Mouse (Mus musculus) kidney, postnatal 0 days (tissue): ENCODE data around the gene Lhfp. TPM values are rescaled to one million over a fixed set of nuclear protein-coding genes. Genes with fewer than 3 reads are reported as not detected.

Source experiments
- ATAC-seq: fragments of 200-750 bp; cut with Nextera tagmentation; replicated peaks from 2 replicates; pipeline ENCODE4 v1.8.0; 2017; ENCODE audit warnings: low read depth, moderate number of reproducible peaks, moderate TSS enrichment, moderate library complexity; ENCODE audit not compliant: low FRiP score
- DNase-seq: peaks from one replicate; pipeline ENCODE4 v3.0.0-alpha.2; 2016; ENCODE audit warnings: low spot score
- H3K27ac ChIP-seq: fragments of 300-500 bp; sonication (generic); 2 replicates; pipeline ENCODE4 v1.5.1; 2014; ENCODE audit warnings: mild to moderate bottlenecking
- H3K27me3 ChIP-seq: fragments of 300-500 bp; sonication (generic); 2 replicates; pipeline ENCODE4 v1.6.1; 2014; ENCODE audit warnings: low read length, mixed read lengths; ENCODE audit not compliant: insufficient read depth
- H3K36me3 ChIP-seq: fragments of 300-500 bp; sonication (generic); 2 replicates; pipeline ENCODE4 v1.6.1; 2014; ENCODE audit warnings: low read length, mixed read lengths; ENCODE audit not compliant: insufficient read depth
- H3K4me1 ChIP-seq: fragments of 300-500 bp; sonication (generic); replicated peaks from 2 replicates; pipeline ENCODE4 v1.6.1; 2014; ENCODE audit warnings: antibody characterized with exemption, low read length, mixed read lengths; ENCODE audit not compliant: insufficient read depth
- H3K4me2 ChIP-seq: fragments of 300-500 bp; sonication (generic); 2 replicates; pipeline ENCODE4 v1.6.1; 2014; ENCODE audit warnings: mild to moderate bottlenecking, low read length, moderate library complexity, mixed read lengths
- H3K4me3 ChIP-seq: fragments of 300-500 bp; sonication (generic); replicated peaks from 2 replicates; pipeline ENCODE4 v1.5.1; 2014; ENCODE audit warnings: low read depth, low read length
- H3K9ac ChIP-seq: fragments of 300-500 bp; sonication (generic); 2 replicates; pipeline ENCODE4 v1.6.1; 2014; ENCODE audit warnings: low read depth, low read length
- H3K9me3 ChIP-seq: fragments of 300-500 bp; sonication (generic); replicated peaks from 2 replicates; pipeline ENCODE4 v1.6.1; 2016; ENCODE audit warnings: low read length, inconsistent platforms, mixed read lengths
- CTCF ChIP-seq: IDR thresholded peaks from 2 replicates; pipeline ENCODE4 v1.5.1; 2016; ENCODE audit warnings: antibody characterized with exemption, low read depth, mild to moderate bottlenecking, moderate library complexity
- WGBS: fragments of 180-500 bp; shearing (Covaris S2); extraction: QIAGEN DNeasy Blood & Tissue Kit; methylation state at CpG from one replicate; pipeline ENCODE4 v1.1.7; 2014; 5-methylcytosine and 5-hydroxymethylcytosine counted together
- polyA plus RNA-seq: library from polyadenylated mRNA; unstranded; fragments of >200 nt; fragmentation: Nextera tagmentation; extraction: Ambion mirVana; gene quantifications from 2 replicates; pipeline ENCODE4 v1.2.1, GENCODE M21; 2015

Gene Lhfp
- polyA plus RNA-seq = 161 and 166 TPM in 2 replicates

DNA sequence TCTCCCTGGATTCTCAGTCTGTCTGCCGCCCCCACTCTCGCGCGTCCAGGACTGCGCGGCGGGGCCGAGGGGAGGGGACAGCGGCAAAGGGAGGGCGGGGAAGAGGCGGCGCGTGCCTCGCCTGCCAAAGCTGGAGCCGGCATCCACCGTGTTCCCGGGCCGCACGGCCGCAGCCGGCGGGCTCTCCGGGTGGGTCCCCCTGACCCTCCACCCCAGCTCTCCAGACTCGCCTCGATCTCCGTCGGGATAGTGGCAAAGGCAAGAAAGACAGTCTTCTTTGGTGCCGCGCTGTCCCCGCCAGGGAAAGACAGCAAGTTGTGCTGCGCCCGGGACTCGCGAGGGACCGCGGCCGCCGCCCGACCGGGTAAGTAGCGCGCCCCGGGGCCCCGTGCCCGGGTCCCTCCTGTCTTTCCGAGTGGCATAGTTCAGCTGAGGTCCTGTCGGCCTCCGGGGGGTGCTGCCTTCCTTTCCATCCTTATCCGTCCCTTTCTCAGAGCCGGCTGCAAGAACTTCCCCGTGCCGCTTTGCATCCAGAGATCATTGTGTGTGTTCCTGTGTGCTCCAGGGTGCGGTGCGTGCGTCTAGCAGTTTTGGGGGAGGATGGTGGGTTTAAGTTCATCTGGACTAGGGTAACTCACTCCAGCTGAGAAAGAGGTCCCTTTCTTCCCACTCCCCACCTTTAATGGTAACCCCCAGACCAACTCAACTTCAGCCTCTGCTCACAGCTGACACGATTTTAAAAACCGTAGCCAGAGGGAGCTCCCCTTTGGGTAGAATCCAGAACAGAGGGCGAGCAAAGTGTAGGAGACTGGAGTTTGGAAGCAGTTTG lies at the start of gene Lhfp:
TSS of gene Lhfp (plus strand) at position 118 of the 829 bp plus-strand sequence.
- Histone ChIP-seq H3K27ac (peak within 1 kb of the TSS; percentile 77), H3K27me3 (no peaks in the 10 kb centered on the region), H3K9me3 (no peaks in the 10 kb centered on the region), H3K4me1 (0 out of 2 replicates have a peak, but pooled peaks cover 4% of the 10 kb centered on the region), H3K9ac (peak within 1 kb of the TSS; percentile 74), H3K4me3 (peak within 1 kb of the TSS; percentile 75), H3K4me2 (peak within 1 kb of the TSS; percentile 87), H3K36me3 (no peaks in the 10 kb centered on the region)
- ATAC-seq (peak; percentile 84), DNase-seq (peak; percentile 88)
- peak; percentile 63 for TF ChIP-seq CTCF
- under 1% methylated on average over 50 of the region's 58 CpGs for WGBS

DNA sequence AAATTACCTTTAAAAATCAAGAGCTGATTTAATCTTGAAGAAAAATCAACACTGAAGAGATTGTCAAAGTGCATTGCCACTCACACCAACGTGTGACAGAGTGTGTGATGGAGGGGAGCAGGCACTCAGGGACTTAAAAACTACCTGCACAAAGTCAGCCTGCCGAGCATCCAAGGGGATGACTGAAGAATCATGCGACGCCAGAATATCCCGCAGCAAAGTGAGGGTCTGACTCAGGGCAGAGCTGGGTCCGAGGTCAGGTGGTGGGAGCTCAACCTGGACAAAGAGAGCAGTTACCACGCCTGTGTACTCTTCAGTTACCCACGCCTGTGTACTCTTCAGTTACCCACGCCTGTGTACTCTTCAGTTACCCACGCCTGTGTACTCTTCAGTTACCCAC lies 48.0 kb upstream of the Lhfp start:
- DNase-seq = no peak
- 90% methylated on average over 9 of the region's 10 CpGs for WGBS
- H3K36me3 ChIP-seq = peaks cover 40% of the 10 kb centered on the region
- no peak overlapping the region for H3K4me2 ChIP-seq
- H3K27ac ChIP-seq = no peak overlapping the region
- TF ChIP-seq CTCF = no peak
- no peak overlapping the region for H3K4me3 ChIP-seq
- H3K9me3 ChIP-seq = no peaks in the 10 kb centered on the region
- H3K4me1 ChIP-seq = no peaks in the 10 kb centered on the region
- H3K9ac ChIP-seq = no peak overlapping the region
- no peak for ATAC-seq
- H3K27me3 ChIP-seq = no peaks in the 10 kb centered on the region

DNA sequence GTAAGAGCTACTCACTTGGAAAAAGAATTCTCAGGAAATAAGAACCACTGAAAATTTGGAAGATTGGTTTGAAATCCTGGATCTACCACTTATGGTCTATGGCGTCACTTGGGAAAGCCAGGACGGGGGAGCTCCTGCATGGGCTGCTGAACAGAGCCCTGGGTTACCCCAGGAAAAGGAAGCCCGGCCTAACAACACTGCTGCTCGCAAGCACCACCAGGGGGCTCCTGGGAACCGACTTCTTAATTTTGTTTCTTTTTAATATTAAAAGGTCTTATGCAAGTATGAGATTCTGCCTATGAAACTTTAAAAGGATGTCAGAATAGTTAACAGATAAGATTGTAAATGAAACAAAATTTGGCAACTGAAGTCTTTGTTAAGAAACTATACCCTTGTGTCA lies 46.7 kb upstream of the Lhfp start:
- H3K9ac ChIP-seq = no peak overlapping the region
- WGBS = 76% methylated on average over 5 of the region's 5 CpGs
- H3K4me1 ChIP-seq = 0 out of 2 replicates have a peak, but pooled peaks cover 5% of the 10 kb centered on the region
- H3K27ac ChIP-seq = no peak overlapping the region
- H3K9me3 ChIP-seq = no peaks in the 10 kb centered on the region
- peaks cover 29% of the 10 kb centered on the region for H3K36me3 ChIP-seq
- no peak for ATAC-seq
- H3K27me3 ChIP-seq = no peaks in the 10 kb centered on the region
- DNase-seq = peak; percentile 19
- H3K4me3 ChIP-seq = no peak overlapping the region
- H3K4me2 ChIP-seq = no peak overlapping the region
- peak; percentile 47 for TF ChIP-seq CTCF

DNA sequence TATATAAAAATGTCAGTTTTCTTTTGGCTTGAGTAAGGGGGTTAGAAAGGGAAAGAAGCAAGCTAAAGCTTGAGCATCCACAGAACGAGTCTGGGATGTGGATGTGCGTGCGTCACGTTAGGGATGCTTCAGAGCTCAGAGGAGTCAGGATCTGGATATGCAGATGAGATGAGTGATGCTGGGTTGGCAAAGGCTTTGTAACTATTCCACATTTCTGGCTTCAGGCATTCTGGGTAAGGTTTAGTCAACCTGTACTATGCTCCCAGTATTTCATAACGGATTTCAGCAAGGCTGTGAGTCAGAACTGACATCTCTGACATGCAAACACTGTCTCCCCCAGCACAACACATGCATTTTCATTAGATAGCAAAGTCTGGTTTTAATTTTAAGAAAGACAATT lies 44.7 kb upstream of the Lhfp start:
- WGBS = 90% methylated on average over 5 of the region's 5 CpGs
- TF ChIP-seq CTCF = no peak
- H3K4me2 ChIP-seq = no peak overlapping the region
- no peaks in the 10 kb centered on the region for H3K9me3 ChIP-seq
- DNase-seq (no peak), ATAC-seq (no peak)
- peaks cover 35% of the 10 kb centered on the region for H3K36me3 ChIP-seq
- no peak overlapping the region for H3K4me3 ChIP-seq
- H3K27ac ChIP-seq = no peak overlapping the region
- 0 out of 2 replicates have a peak, but pooled peaks cover 5% of the 10 kb centered on the region for H3K4me1 ChIP-seq
- H3K9ac ChIP-seq = no peak overlapping the region
- H3K27me3 ChIP-seq = no peaks in the 10 kb centered on the region

DNA sequence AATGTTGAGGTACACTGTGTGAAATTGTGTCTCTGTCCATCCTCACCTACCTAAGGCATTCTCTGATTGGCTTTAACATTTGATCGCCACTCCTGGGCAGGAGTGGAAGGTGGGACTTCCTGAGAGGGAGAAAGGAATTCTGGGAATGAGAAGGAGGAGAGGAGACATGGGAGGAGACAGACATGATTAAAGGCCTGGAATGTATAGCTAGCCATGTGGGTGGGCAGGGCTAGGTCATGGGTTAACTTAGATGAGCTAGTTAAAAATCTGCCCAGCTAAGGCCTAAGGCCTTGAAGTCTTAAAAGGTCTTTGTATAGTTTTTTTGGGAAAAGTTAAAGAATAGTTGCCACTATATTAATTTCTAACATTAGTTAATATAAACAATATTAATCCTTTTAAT lies 43.9 kb upstream of the Lhfp start:
- no peak for TF ChIP-seq CTCF
- ATAC-seq = no peak
- DNase-seq = no peak
- H3K4me3 ChIP-seq = no peak overlapping the region
- H3K9me3 ChIP-seq = no peaks in the 10 kb centered on the region
- no peaks in the 10 kb centered on the region for H3K27me3 ChIP-seq
- 69% methylated on average over 1 of the region's 1 CpGs for WGBS
- H3K9ac ChIP-seq = no peak overlapping the region
- H3K4me1 ChIP-seq = 0 out of 2 replicates have a peak, but pooled peaks cover 5% of the 10 kb centered on the region
- no peak overlapping the region for H3K27ac ChIP-seq
- peaks cover 36% of the 10 kb centered on the region for H3K36me3 ChIP-seq
- H3K4me2 ChIP-seq = no peak overlapping the region

DNA sequence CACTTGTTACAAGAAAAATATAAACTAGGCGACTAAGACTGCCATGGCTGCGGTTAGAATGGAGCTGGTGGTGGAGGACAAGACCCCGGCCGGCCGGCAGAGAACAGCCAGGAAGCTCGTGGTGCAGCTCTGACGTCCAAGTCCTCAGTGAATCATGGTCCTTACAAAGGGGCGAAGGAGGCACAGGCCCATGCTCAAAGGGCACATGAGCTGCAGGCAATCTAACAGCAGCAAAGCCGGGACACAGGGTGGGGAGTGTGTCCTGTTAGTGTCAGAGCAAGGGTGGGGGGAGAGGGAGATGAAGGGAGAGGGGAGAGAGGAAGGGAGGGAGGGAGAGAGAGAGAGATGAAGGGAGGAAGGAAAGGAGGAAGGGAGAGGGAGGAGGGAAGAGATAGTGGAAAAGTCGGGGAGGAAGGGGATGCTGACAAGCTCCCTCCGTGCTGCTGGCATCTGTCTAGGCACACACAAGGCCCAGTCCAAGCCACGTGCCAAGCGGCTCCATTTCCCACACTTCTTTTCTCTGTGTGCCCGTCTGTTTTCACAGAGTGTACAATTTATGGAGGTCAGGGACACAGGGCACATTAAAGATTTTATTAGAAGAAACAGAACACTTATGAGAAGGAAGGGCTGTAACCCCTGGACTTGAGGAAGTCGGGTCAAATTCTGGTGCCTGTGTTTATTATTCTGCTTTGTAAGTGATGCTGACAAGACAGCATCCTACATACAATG lies 42.1 kb upstream of the Lhfp start:
- H3K27ac ChIP-seq = 0 out of 2 replicates have a peak overlapping the region, but pooled peaks have one; percentile 5
- no peak overlapping the region for H3K4me2 ChIP-seq
- H3K4me3 ChIP-seq = no peak overlapping the region
- H3K36me3 ChIP-seq = peaks cover 32% of the 10 kb centered on the region
- no peaks in the 10 kb centered on the region for H3K27me3 ChIP-seq
- no peaks in the 10 kb centered on the region for H3K9me3 ChIP-seq
- DNase-seq (peak; percentile 75), ATAC-seq (no peak)
- 0 out of 2 replicates have a peak, but pooled peaks cover 5% of the 10 kb centered on the region for H3K4me1 ChIP-seq
- no peak overlapping the region for H3K9ac ChIP-seq
- 37% methylated on average over 15 of the region's 15 CpGs for WGBS
- no peak for TF ChIP-seq CTCF
